Mouse (Mus musculus) kidney, embryonic 16.5 days (tissue): ENCODE data around the gene Vac14. TPM values are rescaled to one million over a fixed set of nuclear protein-coding genes. Genes with fewer than 3 reads are reported as not detected.
A peak's percentile ranks its signal among the peaks of the same experiment; 100 is the strongest.

Experiments used
- ATAC-seq: fragments of 200-750 bp; cut with Nextera tagmentation; 2 replicates; pipeline ENCODE4 v1.8.0; 2017; ENCODE audit warnings: moderate TSS enrichment; ENCODE audit not compliant: low FRiP score, low TSS enrichment
- H3K27ac ChIP-seq: fragments of 300-500 bp; sonication (generic); 2 replicates; pipeline ENCODE4 v1.5.1; 2014; ENCODE audit warnings: low read length
- H3K27me3 ChIP-seq: fragments of 300-500 bp; sonication (generic); 2 replicates; pipeline ENCODE4 v1.6.1; 2014; ENCODE audit warnings: low read length, control low read depth, mixed read lengths; ENCODE audit not compliant: insufficient read depth
- H3K36me3 ChIP-seq: fragments of 300-500 bp; sonication (generic); 2 replicates; pipeline ENCODE4 v1.6.1; 2014; ENCODE audit warnings: low read length, control low read depth, mixed read lengths; ENCODE audit not compliant: insufficient read depth
- H3K4me1 ChIP-seq: fragments of 300-500 bp; sonication (generic); 2 replicates; pipeline ENCODE4 v1.6.1; 2014; ENCODE audit warnings: low read length, control low read depth, mixed read lengths; ENCODE audit not compliant: insufficient read depth
- H3K4me2 ChIP-seq: fragments of 300-500 bp; sonication (generic); replicated peaks from 2 replicates; pipeline ENCODE4 v1.6.1; 2014; ENCODE audit warnings: low read depth, low read length
- H3K4me3 ChIP-seq: fragments of 300-500 bp; sonication (generic); 2 replicates; pipeline ENCODE4 v1.5.1; 2014; ENCODE audit warnings: mild to moderate bottlenecking, low read length
- H3K9ac ChIP-seq: fragments of 300-500 bp; sonication (generic); replicated peaks from 2 replicates; pipeline ENCODE4 v1.6.1; 2014; ENCODE audit warnings: low read length
- H3K9me3 ChIP-seq: fragments of 300-500 bp; sonication (generic); 2 replicates; pipeline ENCODE4 v1.6.1; 2016; ENCODE audit warnings: low read length, control low read depth
- WGBS: fragments of 180-500 bp; shearing (Covaris S2); extraction: QIAGEN DNeasy Blood & Tissue Kit; methylation state at CpG from one replicate; pipeline ENCODE4 v1.1.7; 2014; 5-methylcytosine and 5-hydroxymethylcytosine counted together
- polyA plus RNA-seq: library from polyadenylated mRNA; unstranded; fragments of >200 nt; fragmentation: Nextera tagmentation; extraction: Ambion mirVana; gene quantifications from 2 replicates; pipeline ENCODE4 v1.2.1, GENCODE M21; 2015

The Vac14 gene
- polyA plus RNA-seq, 1 experiment from 2014 or later, result 21.7 TPM

GRCm38 (mm10) chr8:110645340-110645739 lies 27.0 kb downstream of the Vac14 start:
- H3K4me2 ChIP-seq, result no peak overlapping the region
- peaks cover 18% of the 10 kb centered on the region for H3K36me3 ChIP-seq
- WGBS, result 90% methylated on average over 3 of the region's 3 CpGs
- H3K27me3 ChIP-seq, result no peaks in the 10 kb centered on the region
- no peaks in the 10 kb centered on the region for H3K4me1 ChIP-seq
- no peak overlapping the region for H3K4me3 ChIP-seq
- no peak for ATAC-seq
- no peaks in the 10 kb centered on the region for H3K9me3 ChIP-seq
- H3K9ac ChIP-seq, result no peak overlapping the region
- H3K27ac ChIP-seq, result no peak overlapping the region

DNA sequence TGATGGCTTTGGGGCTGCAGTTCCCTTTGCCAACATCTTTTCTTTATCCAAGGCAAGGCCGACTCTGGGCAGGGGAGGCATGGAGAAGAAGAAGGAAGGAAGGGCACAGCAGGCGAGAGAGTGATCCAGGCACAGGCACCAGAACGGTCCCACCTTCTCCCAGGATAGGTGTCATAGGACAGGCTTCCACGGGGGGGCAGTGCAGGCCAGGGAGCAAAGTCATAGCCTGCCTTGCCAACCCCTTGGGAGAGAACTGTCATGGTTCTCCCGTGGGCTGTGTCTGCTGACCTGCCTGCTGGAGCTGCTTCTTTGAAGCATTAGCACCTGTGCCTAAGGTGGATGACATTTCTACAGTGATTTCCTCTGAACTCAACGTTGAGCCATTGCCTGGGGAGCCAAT lies 27.7 kb downstream of the Vac14 start:
- WGBS, result 35% methylated on average over 6 of the region's 6 CpGs
- no peak overlapping the region for H3K9ac ChIP-seq
- H3K4me1 ChIP-seq, result no peaks in the 10 kb centered on the region
- H3K4me3 ChIP-seq, result no peak overlapping the region
- H3K4me2 ChIP-seq, result no peak overlapping the region
- H3K36me3 ChIP-seq, result peaks cover 18% of the 10 kb centered on the region
- peak; percentile 35; the same call in 1 of the 2 replicates for ATAC-seq
- H3K27ac ChIP-seq, result no peak overlapping the region
- no peaks in the 10 kb centered on the region for H3K9me3 ChIP-seq
- H3K27me3 ChIP-seq, result no peaks in the 10 kb centered on the region

DNA sequence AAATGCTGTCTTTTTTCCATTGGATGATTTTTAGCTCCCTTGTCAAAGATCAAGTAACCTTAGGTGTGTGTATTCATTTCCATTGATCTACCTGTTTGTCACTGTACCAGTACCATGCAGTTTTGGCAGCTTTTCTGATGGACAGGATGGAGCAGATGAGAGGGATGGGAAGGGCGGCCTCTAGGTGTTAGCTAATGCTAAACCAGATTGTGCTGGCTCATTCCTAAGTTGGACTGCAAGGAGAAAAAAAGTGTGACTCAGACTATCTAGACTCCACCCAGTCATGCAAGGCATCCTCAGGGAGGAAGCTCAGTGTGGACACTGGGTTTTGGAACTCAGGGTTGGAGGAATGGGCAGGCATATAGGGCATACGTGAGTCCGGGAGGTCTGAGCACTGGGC lies 30.2 kb downstream of the Vac14 start:
- Histone ChIP-seq H3K36me3 (peaks cover 12% of the 10 kb centered on the region), H3K9ac (no peak overlapping the region), H3K27me3 (no peaks in the 10 kb centered on the region), H3K27ac (no peak overlapping the region), H3K4me3 (no peak overlapping the region), H3K4me2 (no peak overlapping the region), H3K4me1 (no peaks in the 10 kb centered on the region), H3K9me3 (no peaks in the 10 kb centered on the region)
- no peak for ATAC-seq
- 92% methylated on average over 3 of the region's 3 CpGs for WGBS

- 80% methylated on average over 6 of the region's 6 CpGs for WGBS
Observed at GRCm38 (mm10) chr8:110649286-110649685, 30.9 kb downstream of the Vac14 start.

DNA sequence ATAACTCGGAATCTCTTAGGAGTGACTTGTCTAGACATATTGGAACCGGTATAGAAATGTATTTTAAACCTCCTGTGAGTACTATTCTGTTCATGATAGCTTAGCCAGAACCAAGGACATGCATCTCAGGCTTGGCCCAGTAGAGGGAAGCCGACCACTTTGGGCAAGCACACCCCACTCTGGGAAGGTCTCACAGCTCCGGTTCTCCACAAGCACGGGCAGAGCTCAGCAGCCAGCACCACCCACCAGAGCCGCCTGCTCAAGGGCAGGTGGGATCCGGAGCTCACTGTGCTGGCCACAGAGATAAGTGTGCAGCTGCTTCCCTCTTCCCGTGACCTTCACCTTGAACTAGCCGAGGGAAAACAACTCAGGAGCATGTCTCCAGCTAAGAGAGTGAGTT lies 32.5 kb downstream of the Vac14 start:
- no peak overlapping the region for H3K4me2 ChIP-seq
- H3K27ac ChIP-seq, result no peak overlapping the region
- no peak overlapping the region for H3K4me3 ChIP-seq
- no peaks in the 10 kb centered on the region for H3K9me3 ChIP-seq
- H3K4me1 ChIP-seq, result peaks cover 3% of the 10 kb centered on the region; the same call in 1 of the 2 replicates
- H3K36me3 ChIP-seq, result peaks cover 12% of the 10 kb centered on the region
- 83% methylated on average over 9 of the region's 9 CpGs for WGBS
- ATAC-seq, result no peak
- no peak overlapping the region for H3K9ac ChIP-seq
- H3K27me3 ChIP-seq, result no peaks in the 10 kb centered on the region

More at GRCm38 (mm10) chr8:110649286-110649685, 30.9 kb downstream of the Vac14 start:
- no peak for ATAC-seq
- H3K27ac ChIP-seq, result no peak overlapping the region
- H3K4me1 ChIP-seq, result no peaks in the 10 kb centered on the region; the same call in 1 of the 2 replicates
- H3K36me3 ChIP-seq, result peaks cover 12% of the 10 kb centered on the region
- no peak overlapping the region for H3K4me3 ChIP-seq
- no peaks in the 10 kb centered on the region for H3K27me3 ChIP-seq
- no peaks in the 10 kb centered on the region for H3K9me3 ChIP-seq
- no peak overlapping the region for H3K9ac ChIP-seq
- no peak overlapping the region for H3K4me2 ChIP-seq

DNA sequence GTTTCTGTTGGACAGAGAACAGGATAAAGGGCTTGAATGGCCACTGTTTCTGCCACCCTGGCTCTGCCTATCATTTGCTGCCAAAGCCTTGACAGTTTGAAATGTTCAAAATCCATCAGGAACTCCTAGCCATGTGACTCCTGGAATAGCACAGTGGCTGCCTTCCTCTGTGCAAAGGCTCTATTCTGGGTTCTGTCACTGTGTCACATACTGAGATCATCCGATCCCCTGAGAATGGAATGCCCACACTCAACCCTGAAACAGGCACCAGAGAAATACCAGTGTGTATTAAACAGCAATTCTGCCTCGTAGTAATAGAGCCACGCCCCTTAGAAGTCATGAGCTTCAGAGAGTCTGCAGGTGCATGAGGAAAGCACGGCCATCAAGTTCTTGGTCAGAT lies 33.5 kb downstream of the Vac14 start:
- no peaks in the 10 kb centered on the region for H3K27me3 ChIP-seq
- no peak overlapping the region for H3K27ac ChIP-seq
- H3K4me3 ChIP-seq, result no peak overlapping the region
- peaks cover 3% of the 10 kb centered on the region; the same call in 1 of the 2 replicates for H3K4me1 ChIP-seq
- no peaks in the 10 kb centered on the region for H3K9me3 ChIP-seq
- 81% methylated on average over 4 of the region's 4 CpGs for WGBS
- no peak for ATAC-seq
- H3K9ac ChIP-seq, result no peak overlapping the region
- H3K36me3 ChIP-seq, result peaks cover 12% of the 10 kb centered on the region; the same call in 1 of the 2 replicates
- H3K4me2 ChIP-seq, result no peak overlapping the region

DNA sequence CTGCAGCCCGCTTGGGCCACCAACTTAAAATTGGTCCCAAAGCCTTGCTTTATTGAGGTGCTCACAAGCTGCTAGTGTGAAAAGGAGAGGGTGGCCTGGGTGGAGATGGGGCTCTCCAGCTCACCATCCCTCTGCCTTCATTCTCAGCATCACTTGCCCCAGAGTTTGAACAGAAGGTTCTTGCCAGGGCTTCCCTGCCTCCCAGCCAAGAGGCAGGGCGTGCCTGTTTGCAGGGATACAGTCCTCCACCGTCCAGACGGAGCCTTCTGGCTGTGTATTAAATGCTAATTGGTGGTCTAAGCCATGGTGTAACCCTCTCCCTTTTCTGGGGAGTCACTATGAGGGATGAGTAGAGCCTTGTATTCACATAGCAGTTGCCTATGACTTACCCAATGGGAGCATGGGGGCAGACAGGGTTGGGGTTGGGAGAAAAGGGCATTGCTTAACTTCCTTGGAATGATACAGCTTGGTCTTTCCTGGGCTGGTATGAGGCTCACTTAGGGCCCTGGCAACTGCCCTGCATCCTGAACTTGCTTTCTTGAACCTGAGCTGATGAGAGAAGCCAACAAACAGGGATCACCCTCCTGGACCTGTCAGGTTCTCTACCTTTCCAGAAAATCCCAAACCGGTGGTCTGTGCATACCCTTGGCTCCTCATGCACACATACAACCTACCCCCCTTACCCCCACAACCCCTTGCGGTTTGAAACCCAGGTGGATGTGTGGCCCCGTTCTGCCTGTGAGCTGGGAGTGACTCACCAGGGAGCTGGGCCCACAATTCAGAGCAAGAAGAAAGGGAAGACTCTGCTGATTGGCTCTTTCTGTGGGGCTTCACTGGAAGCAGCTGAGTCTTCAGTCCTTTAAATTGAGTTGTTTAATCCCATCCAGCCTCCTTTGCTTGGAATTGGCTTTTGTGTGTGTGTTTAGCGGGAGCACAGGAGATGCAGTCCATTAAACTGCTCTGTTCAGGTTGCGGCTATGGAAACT lies 36.0 kb downstream of the Vac14 start:
- Histone ChIP-seq H3K4me3 (no peak overlapping the region), H3K27ac (peak overlapping the region; percentile 40), H3K4me1 (peaks cover 3% of the 10 kb centered on the region; the same call in 1 of the 2 replicates), H3K27me3 (no peaks in the 10 kb centered on the region), H3K9ac (0 out of 2 replicates have a peak overlapping the region, but pooled peaks have one; percentile 23), H3K4me2 (no peak overlapping the region), H3K36me3 (peaks cover 8% of the 10 kb centered on the region; the same call in 1 of the 2 replicates), H3K9me3 (no peaks in the 10 kb centered on the region)
- 79% methylated on average over 9 of the region's 9 CpGs for WGBS
- 0 out of 2 replicates have a peak, but pooled peaks have one; percentile 31 for ATAC-seq

- H3K27me3 ChIP-seq, result no peaks in the 10 kb centered on the region
- no peak for ATAC-seq
- H3K4me2 ChIP-seq, result no peak overlapping the region
- H3K4me3 ChIP-seq, result no peak overlapping the region
- WGBS, result 89% methylated on average over 1 of the region's 1 CpGs
- no peak overlapping the region for H3K27ac ChIP-seq
- H3K4me1 ChIP-seq, result peaks cover 10% of the 10 kb centered on the region; the same call in 1 of the 2 replicates
- H3K9ac ChIP-seq, result no peak overlapping the region
- H3K9me3 ChIP-seq, result no peaks in the 10 kb centered on the region
- H3K36me3 ChIP-seq, result no peaks in the 10 kb centered on the region
Observed at GRCm38 (mm10) chr8:110655827-110656226, 37.4 kb downstream of the Vac14 start.

DNA sequence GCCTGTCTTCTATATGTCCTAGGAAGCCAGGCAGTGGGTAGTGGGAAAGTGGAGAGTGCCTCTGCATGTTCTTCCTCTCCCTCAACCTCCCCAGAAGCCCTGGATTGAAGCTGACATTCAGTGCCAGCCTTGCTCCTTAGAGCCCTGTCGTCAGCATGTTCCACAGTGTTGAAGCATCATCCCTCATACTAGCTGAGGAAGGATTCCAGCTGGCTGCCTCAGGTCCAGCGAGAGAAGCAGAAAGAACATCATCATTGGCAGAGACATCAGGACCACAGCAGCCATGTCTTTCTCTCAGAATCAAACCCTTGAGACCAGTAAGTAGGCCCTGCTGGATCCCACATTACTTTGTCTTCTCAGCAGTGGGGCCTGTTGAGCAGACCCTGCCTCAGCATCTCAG lies 39.3 kb downstream of the Vac14 start:
- H3K36me3 ChIP-seq, result peaks cover 2% of the 10 kb centered on the region; the same call in 1 of the 2 replicates
- no peak for ATAC-seq
- H3K4me1 ChIP-seq, result peaks cover 10% of the 10 kb centered on the region; the same call in 1 of the 2 replicates
- no peaks in the 10 kb centered on the region for H3K27me3 ChIP-seq
- 87% methylated on average over 2 of the region's 2 CpGs for WGBS
- no peak overlapping the region for H3K4me3 ChIP-seq
- no peak overlapping the region for H3K4me2 ChIP-seq
- H3K9ac ChIP-seq, result no peak overlapping the region
- H3K9me3 ChIP-seq, result no peaks in the 10 kb centered on the region
- no peak overlapping the region for H3K27ac ChIP-seq

GRCm38 (mm10) chr8:110660121-110660520 lies 41.7 kb downstream of the Vac14 start:
- no peak overlapping the region for H3K27ac ChIP-seq
- H3K27me3 ChIP-seq, result no peaks in the 10 kb centered on the region
- H3K9me3 ChIP-seq, result no peaks in the 10 kb centered on the region
- ATAC-seq, result no peak
- 0 out of 2 replicates have a peak, but pooled peaks cover 14% of the 10 kb centered on the region for H3K4me1 ChIP-seq
- H3K4me2 ChIP-seq, result no peak overlapping the region
- peaks cover 2% of the 10 kb centered on the region; the same call in 1 of the 2 replicates for H3K36me3 ChIP-seq
- H3K4me3 ChIP-seq, result no peak overlapping the region
- H3K9ac ChIP-seq, result no peak overlapping the region
